Mouse (Mus musculus) neural tube, embryonic 11.5 days (tissue): ENCODE measurements at regions not wholly inside any gene's neighbourhood (a gene's known extent, or its start where the extent isn't known, plus 50 kb on each side); places are given as distances from the start of the nearest gene placed in this dataset.

Source experiments
- ATAC-seq: fragments of 200-750 bp; cut with Nextera tagmentation; 2 replicates; pipeline ENCODE4 v1.8.0; 2017; ENCODE audit warnings: moderate number of reproducible peaks, mild to moderate bottlenecking, moderate TSS enrichment, moderate library complexity; ENCODE audit not compliant: insufficient read depth, low FRiP score, low TSS enrichment
- DNase-seq: peaks from one replicate; pipeline ENCODE4 v3.0.0-alpha.2; 2015; ENCODE audit warnings: low spot score
- H3K27ac ChIP-seq: fragments of 300-500 bp; sonication (generic); 2 replicates; pipeline ENCODE4 v1.5.1; 2014; ENCODE audit warnings: low read depth, mild to moderate bottlenecking, low read length
- H3K27me3 ChIP-seq: fragments of 300-500 bp; sonication (generic); 2 replicates; pipeline ENCODE4 v1.6.1; 2014; ENCODE audit warnings: mild to moderate bottlenecking, low read length, mixed read lengths; ENCODE audit not compliant: control insufficient read depth, insufficient read depth
- H3K36me3 ChIP-seq: fragments of 300-500 bp; sonication (generic); 2 replicates; pipeline ENCODE4 v1.6.1; 2014; ENCODE audit warnings: mild to moderate bottlenecking, low read length, moderate library complexity, mixed read lengths; ENCODE audit not compliant: control insufficient read depth, insufficient read depth
- H3K4me1 ChIP-seq: fragments of 300-500 bp; sonication (generic); 2 replicates; pipeline ENCODE4 v1.6.1; 2014; ENCODE audit warnings: low read length, mixed read lengths; ENCODE audit not compliant: control insufficient read depth, insufficient read depth
- H3K4me2 ChIP-seq: fragments of 300-500 bp; sonication (generic); 2 replicates; pipeline ENCODE4 v1.6.1; 2014; ENCODE audit warnings: low read depth, mild to moderate bottlenecking, moderate library complexity
- H3K4me3 ChIP-seq: fragments of 300-500 bp; sonication (generic); 2 replicates; pipeline ENCODE4 v1.5.1; 2014; ENCODE audit warnings: low read depth, low read length
- H3K9ac ChIP-seq: fragments of 300-500 bp; sonication (generic); 2 replicates; pipeline ENCODE4 v1.6.1; 2014; ENCODE audit warnings: mild to moderate bottlenecking, low read length
- H3K9me3 ChIP-seq: fragments of 300-500 bp; sonication (generic); 2 replicates; pipeline ENCODE4 v1.6.1; 2016; ENCODE audit warnings: low read length; ENCODE audit not compliant: control insufficient read depth
- WGBS: fragments of 180-500 bp; shearing (Covaris S2); extraction: QIAGEN DNeasy Blood & Tissue Kit; methylation state at CpG from one replicate; pipeline ENCODE4 v1.1.7; 2014; 5-methylcytosine and 5-hydroxymethylcytosine counted together

GRCm38 (mm10) chr6:143326956-143327722 lies 160.1 kb downstream of the Etnk1 start:
- no peaks in the 10 kb centered on the region for H3K27me3 ChIP-seq
- H3K4me3 ChIP-seq = no peak overlapping the region
- H3K36me3 ChIP-seq = no peaks in the 10 kb centered on the region
- H3K9ac ChIP-seq = no peak overlapping the region
- WGBS = 81% methylated on average over 22 of the region's 22 CpGs
- no peak for ATAC-seq
- no peak overlapping the region for H3K27ac ChIP-seq
- H3K4me2 ChIP-seq = no peak overlapping the region
- no peaks in the 10 kb centered on the region for H3K9me3 ChIP-seq
- no peaks in the 10 kb centered on the region for H3K4me1 ChIP-seq
- no peak for DNase-seq

- DNase-seq = no peak
- no peak overlapping the region for H3K4me2 ChIP-seq
- no peaks in the 10 kb centered on the region for H3K9me3 ChIP-seq
- no peak overlapping the region for H3K4me3 ChIP-seq
- H3K9ac ChIP-seq = no peak overlapping the region
- H3K27me3 ChIP-seq = no peaks in the 10 kb centered on the region
- no peak for ATAC-seq
- no peaks in the 10 kb centered on the region for H3K36me3 ChIP-seq
- no peaks in the 10 kb centered on the region for H3K4me1 ChIP-seq
- no peak overlapping the region for H3K27ac ChIP-seq
- 83% methylated on average over 8 of the region's 8 CpGs for WGBS
These were observed 160.8 kb downstream of the Etnk1 start for GRCm38 (mm10) chr6:143327788-143328187.

- H3K9me3 ChIP-seq = no peaks in the 10 kb centered on the region
- H3K4me2 ChIP-seq = no peak overlapping the region
- H3K36me3 ChIP-seq = no peaks in the 10 kb centered on the region
- 87% methylated on average over 9 of the region's 9 CpGs for WGBS
- no peak overlapping the region for H3K9ac ChIP-seq
- ATAC-seq = no peak
- H3K4me3 ChIP-seq = no peak overlapping the region
- DNase-seq = no peak
- no peaks in the 10 kb centered on the region for H3K4me1 ChIP-seq
- no peak overlapping the region for H3K27ac ChIP-seq
- no peaks in the 10 kb centered on the region for H3K27me3 ChIP-seq
These were observed 161.2 kb downstream of the Etnk1 start for GRCm38 (mm10) chr6:143328202-143328601.

- H3K4me2 ChIP-seq = no peak overlapping the region
- no peak for DNase-seq
- H3K9ac ChIP-seq = no peak overlapping the region
- ATAC-seq = no peak
- no peaks in the 10 kb centered on the region for H3K36me3 ChIP-seq
- H3K27me3 ChIP-seq = no peaks in the 10 kb centered on the region
- H3K4me3 ChIP-seq = no peak overlapping the region
- H3K9me3 ChIP-seq = no peaks in the 10 kb centered on the region
- H3K27ac ChIP-seq = no peak overlapping the region
- 79% methylated on average over 5 of the region's 5 CpGs for WGBS
- H3K4me1 ChIP-seq = no peaks in the 10 kb centered on the region
These were observed 162.1 kb downstream of the Etnk1 start for GRCm38 (mm10) chr6:143329096-143329495.

- no peaks in the 10 kb centered on the region for H3K27me3 ChIP-seq
- ATAC-seq (no peak), DNase-seq (no peak)
- no peak overlapping the region for H3K4me2 ChIP-seq
- H3K4me3 ChIP-seq = no peak overlapping the region
- H3K9ac ChIP-seq = no peak overlapping the region
- no peaks in the 10 kb centered on the region for H3K9me3 ChIP-seq
- no peak overlapping the region for H3K27ac ChIP-seq
- no peaks in the 10 kb centered on the region for H3K4me1 ChIP-seq
- no peaks in the 10 kb centered on the region for H3K36me3 ChIP-seq
- 94% methylated on average over 8 of the region's 8 CpGs for WGBS
These were observed 166.5 kb downstream of the Etnk1 start for GRCm38 (mm10) chr6:143333493-143333892.

- no peak overlapping the region for H3K9ac ChIP-seq
- DNase-seq (no peak), ATAC-seq (no peak)
- no peak overlapping the region for H3K4me2 ChIP-seq
- H3K9me3 ChIP-seq = no peaks in the 10 kb centered on the region
- H3K4me1 ChIP-seq = no peaks in the 10 kb centered on the region
- H3K27me3 ChIP-seq = no peaks in the 10 kb centered on the region
- WGBS = 78% methylated on average over 4 of the region's 4 CpGs
- H3K4me3 ChIP-seq = no peak overlapping the region
- H3K27ac ChIP-seq = no peak overlapping the region
- no peaks in the 10 kb centered on the region for H3K36me3 ChIP-seq
These were observed 169.6 kb downstream of the Etnk1 start for GRCm38 (mm10) chr6:143336574-143336973.

- H3K9me3 ChIP-seq = no peaks in the 10 kb centered on the region
- WGBS = 93% methylated on average over 2 of the region's 2 CpGs
- no peak overlapping the region for H3K27ac ChIP-seq
- H3K9ac ChIP-seq = no peak overlapping the region
- no peak for DNase-seq
- no peak overlapping the region for H3K4me3 ChIP-seq
- no peak overlapping the region for H3K4me2 ChIP-seq
- H3K4me1 ChIP-seq = no peaks in the 10 kb centered on the region
- no peaks in the 10 kb centered on the region for H3K27me3 ChIP-seq
- H3K36me3 ChIP-seq = no peaks in the 10 kb centered on the region
- ATAC-seq = no peak
These were observed 182.0 kb downstream of the Etnk1 start for GRCm38 (mm10) chr6:143349000-143349399.

GRCm38 (mm10) chr6:143359320-143360032 lies 192.5 kb downstream of the Etnk1 start:
- Histone ChIP-seq H3K4me1 (no peaks in the 10 kb centered on the region), H3K9me3 (no peaks in the 10 kb centered on the region), H3K27ac (no peak overlapping the region), H3K4me3 (no peak overlapping the region), H3K9ac (no peak overlapping the region), H3K27me3 (no peaks in the 10 kb centered on the region), H3K4me2 (no peak overlapping the region), H3K36me3 (no peaks in the 10 kb centered on the region)
- ATAC-seq = peak; percentile 20; the same call in 1 of the 2 replicates
- DNase-seq = no peak
- 59% methylated on average over 7 of the region's 7 CpGs for WGBS
